Mouse (Mus musculus) forebrain, postnatal 0 days (tissue): ENCODE measurements around the gene Phf20. TPM values are rescaled to one million over a fixed set of nuclear protein-coding genes. Genes with fewer than 3 reads are reported as not detected.

ENCODE experiments used
- ATAC-seq: fragments of 200-750 bp; cut with Nextera tagmentation; 2 replicates; pipeline ENCODE4 v1.8.0; 2017; ENCODE audit warnings: mild to moderate bottlenecking, moderate library complexity
- DNase-seq: peaks from one replicate; pipeline ENCODE4 v3.0.0-alpha.2; 2015
- H3K27ac ChIP-seq: fragments of 300-500 bp; sonication (generic); 2 replicates; pipeline ENCODE4 v1.5.1; 2014; ENCODE audit warnings: low read depth, mild to moderate bottlenecking, antibody characterized with exemption, low read length, moderate library complexity, mixed read lengths
- H3K27me3 ChIP-seq: fragments of 300-500 bp; sonication (generic); 2 replicates; pipeline ENCODE4 v1.6.1; 2014; ENCODE audit warnings: mild to moderate bottlenecking, low read length, mixed read lengths; ENCODE audit not compliant: insufficient read depth
- H3K36me3 ChIP-seq: fragments of 300-500 bp; sonication (generic); 2 replicates; pipeline ENCODE4 v1.6.1; 2014; ENCODE audit warnings: mild to moderate bottlenecking, moderate library complexity; ENCODE audit not compliant: insufficient read depth
- H3K4me1 ChIP-seq: fragments of 300-500 bp; sonication (generic); 2 replicates; pipeline ENCODE4 v1.6.1; 2014; ENCODE audit warnings: antibody characterized with exemption; ENCODE audit not compliant: insufficient read depth
- H3K4me2 ChIP-seq: fragments of 300-500 bp; sonication (generic); 2 replicates; pipeline ENCODE4 v1.6.1; 2014; ENCODE audit warnings: low read depth, mild to moderate bottlenecking, moderate library complexity
- H3K4me3 ChIP-seq: fragments of 300-500 bp; sonication (generic); 2 replicates; pipeline ENCODE4 v1.5.1; 2014; ENCODE audit warnings: low read depth, low read length, mixed read lengths
- H3K9ac ChIP-seq: fragments of 300-500 bp; sonication (generic); 2 replicates; pipeline ENCODE4 v1.6.1; 2014; ENCODE audit warnings: mild to moderate bottlenecking
- H3K9me3 ChIP-seq: fragments of 300-500 bp; sonication (generic); 2 replicates; pipeline ENCODE4 v1.6.1; 2016; ENCODE audit warnings: low read length
- CTCF ChIP-seq: sonication (generic); IDR thresholded peaks from 2 replicates; pipeline ENCODE4 v1.5.1; 2016; ENCODE audit warnings: antibody characterized with exemption, control low read depth, low read depth
- WGBS: fragments of 180-500 bp; shearing (Covaris S2); extraction: QIAGEN DNeasy Blood & Tissue Kit; methylation state at CpG from one replicate; pipeline ENCODE4 v1.1.7; 2014; 5-methylcytosine and 5-hydroxymethylcytosine counted together
- polyA plus RNA-seq: library from polyadenylated mRNA; unstranded; fragments of >200 nt; fragmentation: Nextera tagmentation; extraction: Ambion mirVana; gene quantifications from 2 replicates; pipeline ENCODE4 v1.2.1, GENCODE M21; 2015
- total RNA-seq: library from RNA; depleted of rRNA; stranded (reverse); fragments of >200 nt; gene quantifications from 2 replicates; pipeline ENCODE4 v1.2.3, GENCODE M21; 2014

Gene Phf20
- total and polyA plus RNA-seq, 2 experiments from 2014 or later, result 57.1 to 148 TPM

- 85% methylated on average over 4 of the region's 4 CpGs for WGBS
- TF ChIP-seq CTCF, result no peak
- ATAC-seq (no peak), DNase-seq (no peak)
- H3K27me3 ChIP-seq, result no peaks in the 10 kb centered on the region
- H3K36me3 ChIP-seq, result peaks cover 46% of the 10 kb centered on the region
- no peak overlapping the region for H3K27ac ChIP-seq
- H3K9me3 ChIP-seq, result no peaks in the 10 kb centered on the region
- no peak overlapping the region for H3K9ac ChIP-seq
- H3K4me2 ChIP-seq, result no peak overlapping the region
- no peak overlapping the region for H3K4me3 ChIP-seq
- H3K4me1 ChIP-seq, result no peaks in the 10 kb centered on the region
These were observed 105.8 kb downstream of the Phf20 start for GRCm38 (mm10) chr2:156302063-156302462.

GRCm38 (mm10) chr2:156304351-156304750 lies 108.1 kb downstream of the Phf20 start:
- Histone ChIP-seq H3K4me3 (no peak overlapping the region), H3K27me3 (no peaks in the 10 kb centered on the region), H3K9me3 (no peaks in the 10 kb centered on the region), H3K9ac (no peak overlapping the region), H3K36me3 (peaks cover 33% of the 10 kb centered on the region), H3K4me1 (no peaks in the 10 kb centered on the region), H3K27ac (no peak overlapping the region), H3K4me2 (no peak overlapping the region)
- no peak for ATAC-seq
- 95% methylated on average over 4 of the region's 4 CpGs for WGBS
- TF ChIP-seq CTCF, result no peak
- DNase-seq, result no peak

- H3K27me3 ChIP-seq, result no peaks in the 10 kb centered on the region
- WGBS, result 83% methylated on average over 2 of the region's 2 CpGs
- no peaks in the 10 kb centered on the region for H3K4me1 ChIP-seq
- H3K9me3 ChIP-seq, result no peaks in the 10 kb centered on the region
- no peak overlapping the region for H3K9ac ChIP-seq
- H3K27ac ChIP-seq, result no peak overlapping the region
- H3K4me3 ChIP-seq, result no peak overlapping the region
- peak; percentile 46 for DNase-seq
- TF ChIP-seq CTCF, result peak; percentile 69
- H3K36me3 ChIP-seq, result peaks cover 28% of the 10 kb centered on the region
- H3K4me2 ChIP-seq, result no peak overlapping the region
- ATAC-seq, result peak; percentile 56; the same call in 1 of the 2 replicates
These were observed 109.6 kb downstream of the Phf20 start for GRCm38 (mm10) chr2:156305818-156306217.

GRCm38 (mm10) chr2:156307261-156307660 lies 111.0 kb downstream of the Phf20 start:
- H3K27me3 ChIP-seq, result no peaks in the 10 kb centered on the region
- H3K9ac ChIP-seq, result no peak overlapping the region
- H3K27ac ChIP-seq, result no peak overlapping the region
- no peak overlapping the region for H3K4me3 ChIP-seq
- no peaks in the 10 kb centered on the region for H3K9me3 ChIP-seq
- H3K4me2 ChIP-seq, result no peak overlapping the region
- peak; percentile 45 for TF ChIP-seq CTCF
- ATAC-seq (no peak), DNase-seq (peak; percentile 7)
- H3K4me1 ChIP-seq, result no peaks in the 10 kb centered on the region
- peaks cover 24% of the 10 kb centered on the region for H3K36me3 ChIP-seq
- WGBS, result 50% methylated on average over 5 of the region's 5 CpGs

- no peak overlapping the region for H3K4me2 ChIP-seq
- TF ChIP-seq CTCF, result no peak
- H3K9ac ChIP-seq, result no peak overlapping the region
- H3K27ac ChIP-seq, result no peak overlapping the region
- peaks cover 2% of the 10 kb centered on the region for H3K36me3 ChIP-seq
- no peak for DNase-seq
- H3K4me1 ChIP-seq, result peaks cover 4% of the 10 kb centered on the region; the same call in 1 of the 2 replicates
- H3K4me3 ChIP-seq, result no peak overlapping the region
- H3K27me3 ChIP-seq, result no peaks in the 10 kb centered on the region
- ATAC-seq, result no peak
- H3K9me3 ChIP-seq, result no peaks in the 10 kb centered on the region
- WGBS, result 96% methylated on average over 5 of the region's 5 CpGs
These were observed 113.7 kb downstream of the Phf20 start for GRCm38 (mm10) chr2:156309948-156310347.

- DNase-seq, result no peak
- H3K9ac ChIP-seq, result no peak overlapping the region
- H3K27me3 ChIP-seq, result no peaks in the 10 kb centered on the region
- no peak for TF ChIP-seq CTCF
- H3K36me3 ChIP-seq, result no peaks in the 10 kb centered on the region
- no peak overlapping the region for H3K4me3 ChIP-seq
- no peak for ATAC-seq
- no peak overlapping the region for H3K27ac ChIP-seq
- H3K4me2 ChIP-seq, result no peak overlapping the region
- 95% methylated on average over 5 of the region's 5 CpGs for WGBS
- no peaks in the 10 kb centered on the region for H3K9me3 ChIP-seq
- H3K4me1 ChIP-seq, result peaks cover 4% of the 10 kb centered on the region; the same call in 1 of the 2 replicates
These were observed 114.2 kb downstream of the Phf20 start for GRCm38 (mm10) chr2:156310455-156310854.

GRCm38 (mm10) chr2:156310945-156311344 lies 114.7 kb downstream of the Phf20 start:
- TF ChIP-seq CTCF, result no peak
- no peak overlapping the region for H3K9ac ChIP-seq
- no peak overlapping the region for H3K4me3 ChIP-seq
- DNase-seq (no peak), ATAC-seq (no peak)
- 90% methylated on average over 5 of the region's 5 CpGs for WGBS
- H3K9me3 ChIP-seq, result no peaks in the 10 kb centered on the region
- peaks cover 4% of the 10 kb centered on the region; the same call in 1 of the 2 replicates for H3K4me1 ChIP-seq
- no peaks in the 10 kb centered on the region for H3K27me3 ChIP-seq
- H3K4me2 ChIP-seq, result peak overlapping the region; percentile 88
- H3K36me3 ChIP-seq, result no peaks in the 10 kb centered on the region
- no peak overlapping the region for H3K27ac ChIP-seq

- ATAC-seq, result peak; percentile 4; the same call in 1 of the 2 replicates
- 0 out of 2 replicates have a peak, but pooled peaks have one; percentile 2 for TF ChIP-seq CTCF
- WGBS, result 16% methylated on average over 8 of the region's 8 CpGs
These were observed 115.2 kb downstream of the Phf20 start for GRCm38 (mm10) chr2:156311441-156311840.

More at GRCm38 (mm10) chr2:156311441-156311840, 115.2 kb downstream of the Phf20 start:
- Histone ChIP-seq H3K4me3 (peak overlapping the region; percentile 74), H3K4me2 (peak overlapping the region; percentile 88), H3K4me1 (peaks cover 4% of the 10 kb centered on the region; the same call in 1 of the 2 replicates), H3K27me3 (no peaks in the 10 kb centered on the region), H3K9ac (peak overlapping the region; percentile 82), H3K36me3 (no peaks in the 10 kb centered on the region), H3K27ac (peak overlapping the region; percentile 93), H3K9me3 (no peaks in the 10 kb centered on the region)
- DNase-seq, result peak; percentile 39
